Mouse (Mus musculus) heart, embryonic 10.5 days (tissue): ENCODE results near the gene Vegfd. TPM values are rescaled to one million over a fixed set of nuclear protein-coding genes. Genes with fewer than 3 reads are reported as not detected.

Source experiments
- DNase-seq: peaks from one replicate; pipeline ENCODE4 v3.0.0-alpha.2; 2017; ENCODE audit warnings: low spot score
- H3K27ac ChIP-seq: fragments of 300-500 bp; sonication (generic); 2 replicates; pipeline ENCODE4 v1.5.1; 2016; ENCODE audit warnings: mild to moderate bottlenecking
- H3K27me3 ChIP-seq: fragments of 300-500 bp; sonication (generic); 2 replicates; pipeline ENCODE4 v1.6.1; 2016; ENCODE audit warnings: mild to moderate bottlenecking; ENCODE audit not compliant: poor library complexity, insufficient read depth, severe bottlenecking
- H3K36me3 ChIP-seq: fragments of 300-500 bp; sonication (generic); 2 replicates; pipeline ENCODE4 v1.6.1; 2016; ENCODE audit warnings: mild to moderate bottlenecking, moderate library complexity
- H3K4me1 ChIP-seq: fragments of 300-500 bp; sonication (generic); 2 replicates; pipeline ENCODE4 v1.6.1; 2016; ENCODE audit warnings: mild to moderate bottlenecking
- H3K4me3 ChIP-seq: fragments of 300-500 bp; sonication (generic); 2 replicates; pipeline ENCODE4 v1.5.1; 2016; ENCODE audit warnings: mild to moderate bottlenecking, moderate library complexity
- H3K9me3 ChIP-seq: fragments of 300-500 bp; sonication (generic); 2 replicates; pipeline ENCODE4 v1.6.1; 2016; ENCODE audit warnings: mild to moderate bottlenecking, moderate library complexity
- WGBS: fragments of 180-500 bp; shearing (Covaris S2); methylation state at CpG from one replicate; pipeline ENCODE4 v1.1.7; 2016; 5-methylcytosine and 5-hydroxymethylcytosine counted together
- polyA plus RNA-seq: library from polyadenylated mRNA; unstranded; fragments of >200 nt; fragmentation: Nextera tagmentation; extraction: Ambion mirVana; gene quantifications from 2 replicates; pipeline ENCODE4 v1.2.1, GENCODE M21; 2016

Gene Vegfd
- polyA plus RNA-seq, 1 experiment from 2014 or later: 1.2 TPM

DNA sequence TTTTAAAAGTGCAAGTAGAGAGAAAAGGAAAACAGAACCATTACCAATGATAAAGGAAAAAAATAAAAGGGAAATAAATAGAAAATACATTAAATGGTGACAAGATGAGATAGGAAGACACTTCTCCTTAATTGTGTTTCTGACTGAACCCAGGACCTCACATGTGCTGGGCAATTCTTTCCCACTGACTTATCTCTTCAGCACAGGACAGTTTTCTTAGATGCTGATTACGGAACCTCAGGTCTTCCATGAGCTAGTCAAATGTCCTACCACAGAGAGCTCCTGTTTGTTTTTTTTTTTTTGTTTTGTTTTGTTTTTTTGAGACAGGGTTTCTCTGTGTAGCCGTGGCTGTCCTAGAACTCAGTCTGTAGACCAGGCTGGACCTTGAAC is 74.5 kb downstream of the Vegfd start:
- H3K4me1 ChIP-seq: no peaks in the 10 kb centered on the region

DNA sequence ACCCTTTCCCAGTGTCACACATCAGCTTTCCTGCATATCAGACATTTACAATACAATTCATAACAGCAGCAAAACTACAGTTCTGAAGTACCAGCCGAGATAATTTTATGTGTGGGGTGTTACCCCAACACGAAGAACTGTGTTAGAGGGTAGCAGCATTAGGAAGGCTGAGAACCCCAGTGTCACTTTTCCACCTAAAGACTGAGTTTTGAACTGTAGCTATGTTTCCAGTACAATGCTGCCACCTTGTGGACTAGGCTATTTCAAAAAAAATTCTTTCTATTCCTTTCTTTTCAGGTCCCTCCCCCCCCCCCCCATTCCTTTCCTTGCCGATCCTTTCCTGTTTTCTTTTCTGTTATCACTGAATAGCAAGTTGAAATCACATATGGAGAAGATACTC is 76.0 kb downstream of the Vegfd start:
- no peak for DNase-seq

More for the DNA sequence above, 74.5 kb downstream of the Vegfd start:
- no peak for DNase-seq
- no peak overlapping the region for H3K27ac ChIP-seq
- H3K27me3 ChIP-seq: no peaks in the 10 kb centered on the region
- 69% methylated on average over 2 of the region's 2 CpGs for WGBS
- no peaks in the 10 kb centered on the region for H3K36me3 ChIP-seq
- no peak overlapping the region for H3K4me3 ChIP-seq
- no peaks in the 10 kb centered on the region for H3K9me3 ChIP-seq

More for the DNA sequence above, 76.0 kb downstream of the Vegfd start:
- Histone ChIP-seq H3K4me1 (no peaks in the 10 kb centered on the region), H3K27ac (no peak overlapping the region), H3K9me3 (no peaks in the 10 kb centered on the region), H3K4me3 (no peak overlapping the region), H3K36me3 (no peaks in the 10 kb centered on the region), H3K27me3 (no peaks in the 10 kb centered on the region)
- 27% methylated on average over 3 of the region's 3 CpGs for WGBS

Other genes with a start within 250 kb of the Vegfd start
- 0.06 and 0.11 TPM in 2 replicates for gene Ace2, start 234.0 kb upstream of the Vegfd start, polyA plus RNA-seq
- 3.6 and 5.8 TPM in 2 replicates for gene Bmx, start 115.2 kb upstream of the Vegfd start, polyA plus RNA-seq
- 6.8 and 7.3 TPM in 2 replicates for gene Pir, start 104.0 kb upstream of the Vegfd start, polyA plus RNA-seq
- 12.4 and 13.2 TPM in 2 replicates for gene Piga, start 46.4 kb downstream of the Vegfd start, polyA plus RNA-seq
- 0.13 and 0.62 TPM in 2 replicates for gene Asb11, start 63.6 kb downstream of the Vegfd start, polyA plus RNA-seq
- gene Asb9, start 132.9 kb downstream of the Vegfd start, polyA plus RNA-seq: 0.46 and 0.64 TPM in 2 replicates